Mouse (Mus musculus): ENCODE data around the gene Etnk1. TPM values are rescaled to one million over a fixed set of nuclear protein-coding genes. Genes with fewer than 3 reads are reported as not detected.

Etnk1 gene
- total and polyA plus RNA-seq, 2 experiments from 2014 or later: 7.4 to 22.0 TPM

DNA sequence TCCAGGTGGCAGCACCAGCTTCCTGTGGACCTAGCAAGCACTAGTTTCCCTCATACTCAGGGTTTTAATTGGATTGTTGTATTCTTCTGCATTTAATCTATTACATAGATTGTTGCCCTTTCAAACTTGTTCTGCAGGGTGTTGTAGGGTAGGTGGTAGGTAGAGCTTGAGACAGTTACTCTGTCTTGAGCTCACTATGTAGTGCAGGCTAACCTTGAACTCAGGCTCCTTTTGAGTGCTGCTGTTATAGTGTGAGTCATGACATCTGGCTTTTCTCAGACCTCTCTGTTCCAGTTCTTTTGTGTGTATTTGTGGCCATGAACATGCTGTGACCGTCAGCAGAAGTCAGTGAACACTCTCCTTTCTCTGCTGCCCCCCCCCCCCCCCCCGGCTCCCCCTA is 12.7 kb downstream of the Etnk1 start:
- DNase-seq (ENCODE audit: low spot score) (no peak), ATAC-seq (ENCODE audit: insufficient read depth, low read depth) (no peak)
- Histone ChIP-seq H3K27ac (ENCODE audit: low read depth) (no peak overlapping the region), H3K9ac (replicated peaks; ENCODE audit: low read depth, low read length) (no peak overlapping the region), H3K4me3 (ENCODE audit: low read depth, low read length) (no peak overlapping the region), H3K4me2 (ENCODE audit: low read depth, low read length) (no peak overlapping the region), H3K36me3 (replicated peaks; ENCODE audit: control insufficient read depth, insufficient read depth, low read length) (peaks cover 26% of the 10 kb centered on the region), H3K27me3 (ENCODE audit: control insufficient read depth, insufficient read depth, low read length) (no peaks in the 10 kb centered on the region), H3K9me3 (replicated peaks; ENCODE audit: control insufficient read depth, low read length) (no peaks in the 10 kb centered on the region), H3K4me1 (ENCODE audit: control insufficient read depth, insufficient read depth) (no peaks in the 10 kb centered on the region; the same call in 1 of the 2 replicates)
- no peak for TF ChIP-seq EP300 (IDR thresholded peaks at IDR 0.05; ENCODE audit: low read depth)
- no peak for TF ChIP-seq CTCF (IDR thresholded peaks at IDR 0.05; ENCODE audit: low read depth)
- 71% methylated on average over 2 of the region's 2 CpGs for WGBS

DNA sequence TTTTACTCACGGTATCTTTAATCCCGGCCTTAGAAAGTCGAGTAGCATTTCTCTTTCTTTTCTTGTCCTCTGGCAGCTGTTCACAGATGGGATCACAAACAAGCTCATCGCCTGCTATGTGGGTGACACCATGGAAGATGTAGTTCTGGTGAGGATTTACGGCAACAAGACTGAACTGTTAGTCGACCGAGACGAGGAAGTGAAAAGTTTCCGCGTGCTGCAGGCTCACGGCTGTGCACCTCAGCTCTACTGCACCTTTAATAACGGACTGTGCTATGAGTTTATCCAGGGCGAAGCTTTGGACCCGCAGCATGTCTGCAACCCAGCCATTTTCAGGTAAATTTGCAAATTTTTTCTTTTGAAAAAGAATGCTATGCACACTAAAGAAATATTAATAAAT is 13.5 kb downstream of the Etnk1 start:
- TF ChIP-seq EP300 (IDR thresholded peaks at IDR 0.05; ENCODE audit: low read depth) (no peak), CTCF (IDR thresholded peaks at IDR 0.05; ENCODE audit: low read depth) (no peak)
- Histone ChIP-seq H3K4me2 (ENCODE audit: low read depth, low read length) (no peak overlapping the region), H3K4me1 (ENCODE audit: control insufficient read depth, insufficient read depth) (no peaks in the 10 kb centered on the region), H3K36me3 (replicated peaks; ENCODE audit: control insufficient read depth, insufficient read depth, low read length) (peaks cover 30% of the 10 kb centered on the region), H3K27me3 (ENCODE audit: control insufficient read depth, insufficient read depth, low read length) (no peaks in the 10 kb centered on the region), H3K9me3 (replicated peaks; ENCODE audit: control insufficient read depth, low read length) (no peaks in the 10 kb centered on the region), H3K9ac (replicated peaks; ENCODE audit: low read depth, low read length) (no peak overlapping the region), H3K4me3 (ENCODE audit: low read depth, low read length) (no peak overlapping the region), H3K27ac (ENCODE audit: low read depth) (no peak overlapping the region)
- DNase-seq (ENCODE audit: low spot score) (no peak), ATAC-seq (ENCODE audit: insufficient read depth, low read depth) (no peak)
- WGBS: 86% methylated on average over 14 of the region's 14 CpGs

DNA sequence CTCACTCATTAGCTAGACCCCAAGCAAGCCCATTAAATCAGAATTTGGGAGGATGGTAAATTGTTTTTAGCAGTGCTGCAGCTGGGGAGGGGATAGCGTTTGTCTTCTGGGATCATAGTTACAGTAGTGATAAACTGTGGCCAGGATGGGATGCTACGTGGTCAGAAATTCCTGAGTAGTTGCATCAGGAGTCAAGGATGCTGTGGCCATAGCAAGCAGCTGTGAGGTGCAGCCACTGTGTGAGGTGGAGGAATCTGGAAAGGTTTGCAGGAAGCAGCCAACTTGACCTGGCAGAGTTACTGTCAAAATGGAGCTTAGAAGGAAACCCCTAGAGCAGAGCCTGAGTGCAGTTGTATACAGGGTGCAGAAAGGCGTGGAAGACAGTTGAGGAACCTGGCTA is 17.1 kb downstream of the Etnk1 start:
- Histone ChIP-seq H3K9ac (replicated peaks; ENCODE audit: low read depth, low read length) (no peak overlapping the region), H3K4me3 (ENCODE audit: low read depth, low read length) (no peak overlapping the region), H3K4me1 (ENCODE audit: control insufficient read depth, insufficient read depth) (no peaks in the 10 kb centered on the region), H3K27ac (ENCODE audit: low read depth) (no peak overlapping the region), H3K9me3 (replicated peaks; ENCODE audit: control insufficient read depth, low read length) (no peaks in the 10 kb centered on the region), H3K4me2 (ENCODE audit: low read depth, low read length) (no peak overlapping the region), H3K36me3 (replicated peaks; ENCODE audit: control insufficient read depth, insufficient read depth, low read length) (peaks cover 36% of the 10 kb centered on the region), H3K27me3 (ENCODE audit: control insufficient read depth, insufficient read depth, low read length) (no peaks in the 10 kb centered on the region)
- DNase-seq (ENCODE audit: low spot score) (no peak), ATAC-seq (ENCODE audit: insufficient read depth, low read depth) (no peak)
- 68% methylated on average over 3 of the region's 3 CpGs for WGBS
- TF ChIP-seq EP300 (IDR thresholded peaks at IDR 0.05; ENCODE audit: low read depth) (no peak), CTCF (IDR thresholded peaks at IDR 0.05; ENCODE audit: low read depth) (no peak)

DNA sequence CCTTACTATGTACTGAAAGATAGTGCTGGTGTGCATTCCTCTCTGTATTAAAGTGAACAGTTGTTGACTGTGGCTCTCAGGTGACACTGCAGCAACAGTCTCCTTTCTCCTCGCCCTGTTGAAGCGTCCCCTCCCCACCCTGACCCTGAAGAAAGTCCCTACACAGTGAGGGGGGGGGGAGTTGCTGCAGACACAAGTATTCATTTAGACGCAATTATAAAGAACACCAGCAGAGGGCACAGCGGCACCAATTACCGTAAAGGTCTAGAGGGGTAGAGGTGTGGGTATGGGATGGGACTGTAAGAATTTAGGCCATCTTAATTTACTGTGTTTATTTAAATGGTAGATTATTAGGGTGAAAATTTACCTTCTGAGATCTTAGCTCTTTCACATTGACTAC is 17.7 kb downstream of the Etnk1 start:
- Histone ChIP-seq H3K9ac (replicated peaks; ENCODE audit: low read depth, low read length) (no peak overlapping the region), H3K27me3 (ENCODE audit: control insufficient read depth, insufficient read depth, low read length) (no peaks in the 10 kb centered on the region), H3K4me3 (ENCODE audit: low read depth, low read length) (no peak overlapping the region), H3K27ac (ENCODE audit: low read depth) (no peak overlapping the region), H3K4me2 (ENCODE audit: low read depth, low read length) (no peak overlapping the region), H3K9me3 (replicated peaks; ENCODE audit: control insufficient read depth, low read length) (no peaks in the 10 kb centered on the region), H3K36me3 (replicated peaks; ENCODE audit: control insufficient read depth, insufficient read depth, low read length) (peaks cover 41% of the 10 kb centered on the region), H3K4me1 (ENCODE audit: control insufficient read depth, insufficient read depth) (no peaks in the 10 kb centered on the region)
- no peak for TF ChIP-seq EP300 (IDR thresholded peaks at IDR 0.05; ENCODE audit: low read depth)
- TF ChIP-seq CTCF (IDR thresholded peaks at IDR 0.05; ENCODE audit: low read depth): peak; percentile 30; the same call in 1 of the 2 replicates
- DNase-seq (ENCODE audit: low spot score): no peak
- WGBS: 62% methylated on average over 5 of the region's 5 CpGs
- no peak for ATAC-seq (ENCODE audit: insufficient read depth, low read depth)

DNA sequence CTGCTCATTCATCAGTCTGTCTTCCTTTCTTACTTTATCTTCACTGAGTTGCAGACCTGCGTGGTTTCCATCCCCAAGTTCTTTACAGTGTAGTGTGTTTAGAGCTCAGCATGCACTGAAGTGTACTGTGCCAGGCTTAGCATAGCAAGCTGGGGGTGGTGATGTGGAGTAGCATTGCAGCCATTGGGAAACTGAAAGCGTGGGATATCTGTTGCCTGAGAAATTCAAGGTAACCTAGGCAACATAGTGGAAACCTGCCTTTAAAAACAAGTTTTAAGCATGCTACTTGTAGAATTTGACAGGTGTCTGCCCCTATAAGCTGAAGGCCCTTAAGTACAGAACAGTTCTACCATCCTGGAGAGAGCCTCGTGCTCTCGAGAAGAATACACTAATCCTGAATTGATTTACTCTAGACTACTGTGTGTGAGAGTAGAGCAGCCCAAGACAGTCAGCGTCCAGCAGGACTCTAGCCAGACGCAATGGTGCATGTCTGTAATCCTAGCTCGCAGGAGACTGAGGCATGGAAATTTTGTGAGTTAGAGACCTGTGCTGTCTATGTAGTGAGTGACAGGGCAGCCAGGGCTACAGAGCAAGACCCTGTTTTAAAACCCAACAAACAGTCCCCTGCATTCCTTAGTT is 23.9 kb downstream of the Etnk1 start:
- no peak for TF ChIP-seq CTCF (IDR thresholded peaks at IDR 0.05; ENCODE audit: low read depth)
- no peak for TF ChIP-seq EP300 (IDR thresholded peaks at IDR 0.05; ENCODE audit: low read depth)
- ATAC-seq (ENCODE audit: insufficient read depth, low read depth) (no peak), DNase-seq (ENCODE audit: low spot score) (no peak)
- Histone ChIP-seq H3K27me3 (ENCODE audit: control insufficient read depth, insufficient read depth, low read length) (no peaks in the 10 kb centered on the region), H3K9ac (replicated peaks; ENCODE audit: low read depth, low read length) (no peak overlapping the region), H3K4me2 (ENCODE audit: low read depth, low read length) (no peak overlapping the region), H3K36me3 (replicated peaks; ENCODE audit: control insufficient read depth, insufficient read depth, low read length) (peaks cover 24% of the 10 kb centered on the region), H3K4me1 (ENCODE audit: control insufficient read depth, insufficient read depth) (no peaks in the 10 kb centered on the region), H3K4me3 (ENCODE audit: low read depth, low read length) (no peak overlapping the region), H3K9me3 (replicated peaks; ENCODE audit: control insufficient read depth, low read length) (no peaks in the 10 kb centered on the region), H3K27ac (ENCODE audit: low read depth) (no peak overlapping the region)
- WGBS: 80% methylated on average over 7 of the region's 7 CpGs
